Mouse (Mus musculus) urinary bladder, postnatal 36 days (tissue): Measurements from ENCODE around the gene Slamf1.
"Not testable (repeated sequence)": the region's sequence is repeated elsewhere in the genome, so short reads cannot be mapped to it uniquely, and the experiment has no call there.

Experiments
- DNase-seq, 2 experiments: peaks; one replicate each; pipeline ENCODE4 v3.0.0; 2022; ENCODE audit warnings: low spot score in 2 of 2, mixed read lengths in 1 of 2

The Slamf1 gene

DNA sequence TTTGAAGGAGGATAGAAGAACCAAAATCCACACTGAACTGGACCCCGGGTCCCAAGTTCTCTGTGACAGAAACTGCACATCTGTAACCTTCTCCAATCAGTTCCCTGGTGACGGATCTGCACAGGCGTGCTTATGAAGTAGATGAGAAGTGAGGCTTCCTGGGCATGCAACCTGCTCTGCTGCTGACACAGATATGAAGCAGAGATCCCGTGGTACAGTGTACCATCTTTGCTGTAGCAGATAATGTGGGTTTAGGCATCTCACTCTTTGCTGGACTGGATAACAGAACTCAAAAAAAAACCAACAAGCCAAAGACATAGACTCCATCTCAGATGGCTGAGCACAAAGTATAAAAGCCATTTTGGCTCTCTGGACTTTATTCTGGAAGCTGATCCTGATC, 32.7 kb downstream of the Slamf1 start:
- no peak for DNase-seq

DNA sequence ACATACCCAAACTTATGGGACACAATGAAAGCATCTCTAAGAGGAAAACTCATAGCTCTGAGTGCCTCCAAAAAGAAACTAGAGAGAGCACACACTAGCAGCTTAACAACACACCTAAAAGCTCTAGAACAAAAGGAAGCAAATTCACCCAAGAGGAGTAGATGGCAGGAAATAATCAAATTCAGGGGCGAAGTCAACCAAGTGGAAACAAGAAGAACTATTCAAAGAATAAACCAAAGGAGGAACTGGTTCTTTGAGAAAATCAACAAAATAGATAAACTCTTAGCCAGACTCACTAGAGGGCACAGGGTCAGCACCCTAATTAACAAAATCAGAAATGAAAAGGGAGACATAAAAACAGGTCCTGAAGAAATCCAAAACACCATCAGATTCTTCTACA, 44.1 kb downstream of the Slamf1 start:
- not testable (repeated sequence) for DNase-seq

DNA sequence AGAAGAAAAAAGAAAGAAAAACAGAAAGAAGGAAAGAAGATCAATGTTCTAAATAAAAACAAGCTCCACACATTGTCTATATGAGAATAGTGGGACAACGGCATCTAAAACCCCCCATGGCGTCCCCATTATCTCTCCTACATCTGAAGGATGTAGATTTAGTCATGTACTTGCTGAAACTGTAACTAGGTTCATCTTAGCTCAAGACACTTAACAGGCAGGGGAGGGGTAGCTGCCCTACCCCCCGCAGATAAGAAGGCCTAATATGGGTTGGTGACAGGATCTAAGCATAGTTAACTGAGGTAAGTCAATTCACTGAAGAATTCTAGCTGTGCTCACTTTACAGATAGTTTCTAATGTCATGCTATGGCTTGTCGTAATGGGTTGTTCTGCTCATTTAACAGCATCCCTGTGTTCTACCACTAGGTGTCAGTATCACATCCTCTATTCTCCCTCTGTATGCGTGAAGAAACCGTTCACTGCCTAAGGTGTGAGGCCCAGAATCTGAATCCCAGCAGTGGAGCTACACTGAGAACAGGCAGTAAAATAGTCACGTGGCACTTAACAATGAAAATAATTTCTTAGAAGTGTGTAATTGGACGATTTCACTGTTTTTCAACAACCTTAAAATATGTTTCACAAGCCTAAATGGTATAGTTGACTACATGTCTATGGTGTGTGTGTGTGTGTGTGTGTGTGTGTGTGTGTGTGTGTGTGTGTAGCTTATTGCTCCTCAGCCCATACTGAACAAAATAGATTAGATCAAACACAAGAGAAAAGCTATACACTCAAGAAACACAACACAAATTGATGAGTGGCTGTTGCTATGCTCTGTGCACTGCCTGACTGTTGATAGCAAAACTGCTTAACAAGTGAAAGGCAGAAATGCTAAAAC, 48.9 kb downstream of the Slamf1 start:
- DNase-seq = peak in 1 of 2 experiments; percentile 4

DNA sequence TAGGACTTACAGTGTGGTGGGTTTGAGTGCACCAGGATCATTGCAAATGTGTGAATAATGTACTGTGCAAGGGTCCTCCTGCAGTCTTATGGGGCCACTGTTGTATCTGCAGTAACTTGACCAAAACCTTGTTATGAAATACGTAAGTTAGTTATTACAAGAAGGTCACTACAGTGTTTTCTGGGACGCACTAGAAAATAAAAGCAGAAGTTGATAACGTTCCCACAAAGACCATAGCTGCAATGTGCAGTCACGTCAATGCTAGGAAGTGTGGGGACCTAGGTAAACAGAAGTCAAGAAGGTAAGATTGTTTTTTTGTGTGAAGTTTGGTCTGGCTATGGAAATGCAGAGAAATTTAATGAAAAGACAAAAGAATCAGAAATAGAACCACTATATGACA, 50.1 kb downstream of the Slamf1 start:
- no peak for DNase-seq

DNA sequence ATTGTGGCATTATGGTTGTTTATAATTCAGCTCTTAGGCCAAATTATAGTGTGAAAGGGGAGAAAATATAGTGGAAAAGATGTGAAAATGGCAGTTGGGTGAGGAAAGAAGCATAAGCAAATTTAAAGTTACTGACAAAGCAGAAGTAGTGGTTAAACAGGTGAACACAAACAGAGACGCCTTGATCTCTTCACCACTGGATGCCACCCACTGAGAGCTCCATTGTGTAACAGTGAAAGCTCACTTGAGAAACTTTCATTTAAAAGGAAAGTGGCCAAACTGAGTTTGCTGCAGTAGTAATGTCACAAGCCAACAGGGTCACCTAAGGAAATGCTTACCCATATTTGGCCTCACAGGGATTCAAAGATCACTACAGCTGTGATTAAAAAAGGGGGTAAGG, 54.4 kb downstream of the Slamf1 start:
- DNase-seq = no peak

DNA sequence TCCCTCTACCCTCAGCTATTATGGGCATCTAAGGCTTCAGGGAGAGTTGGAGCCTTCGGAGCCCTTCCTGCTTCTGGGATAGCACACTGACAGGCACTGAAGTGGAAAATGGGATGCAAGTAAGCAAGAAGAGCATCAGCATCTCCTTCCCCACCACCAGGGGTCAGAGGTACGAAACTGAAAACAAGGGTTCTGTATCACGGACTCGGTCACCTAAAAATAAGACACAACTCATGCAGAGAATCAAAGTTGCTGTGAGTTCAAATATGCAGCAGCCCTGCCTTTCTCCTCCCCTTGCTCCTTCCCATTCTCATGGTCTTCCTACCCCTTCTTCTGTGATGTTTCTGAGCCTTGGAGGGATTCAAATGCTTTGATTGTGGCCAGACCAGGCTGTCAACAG, 58.5 kb downstream of the Slamf1 start:
- DNase-seq = no peak

DNA sequence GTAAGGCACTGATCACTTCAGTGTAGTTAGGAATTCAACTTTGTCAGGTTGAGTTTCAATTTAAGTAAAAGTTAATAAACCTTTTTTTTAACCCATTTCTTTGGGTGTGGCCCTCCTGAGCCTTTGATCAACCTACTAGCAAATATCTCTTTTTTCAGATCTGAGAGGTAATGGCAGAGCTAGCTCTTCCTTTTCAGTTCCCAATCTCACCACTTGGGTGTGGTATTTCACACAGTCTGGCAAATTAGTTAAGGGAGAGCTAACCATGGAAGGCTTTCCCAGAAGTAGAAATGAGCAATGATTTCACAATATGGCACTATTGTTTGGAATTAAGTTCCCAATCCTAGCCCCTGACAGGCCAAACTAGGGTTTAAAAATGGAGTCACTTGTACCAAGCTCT, 59.2 kb downstream of the Slamf1 start:
- DNase-seq = no peak

DNA sequence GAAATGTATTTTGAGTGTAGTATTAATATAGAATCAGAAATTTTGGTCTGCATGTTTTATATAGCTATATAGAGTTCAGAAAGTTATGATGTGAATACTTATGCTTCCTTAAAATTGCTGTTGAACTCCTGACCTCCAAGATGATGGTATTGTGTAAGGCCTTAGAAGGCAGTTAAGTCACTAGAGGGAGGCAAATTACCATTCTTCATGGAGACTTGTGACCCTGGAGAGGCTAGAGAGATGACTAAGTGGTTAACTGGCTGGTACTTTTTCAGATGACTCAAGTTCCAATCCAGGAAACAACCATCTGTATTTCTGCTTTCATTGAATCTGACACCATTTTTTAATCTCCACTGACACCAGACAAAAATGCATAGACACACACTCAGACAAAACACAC, 60.7 kb downstream of the Slamf1 start:
- no peak for DNase-seq

DNA sequence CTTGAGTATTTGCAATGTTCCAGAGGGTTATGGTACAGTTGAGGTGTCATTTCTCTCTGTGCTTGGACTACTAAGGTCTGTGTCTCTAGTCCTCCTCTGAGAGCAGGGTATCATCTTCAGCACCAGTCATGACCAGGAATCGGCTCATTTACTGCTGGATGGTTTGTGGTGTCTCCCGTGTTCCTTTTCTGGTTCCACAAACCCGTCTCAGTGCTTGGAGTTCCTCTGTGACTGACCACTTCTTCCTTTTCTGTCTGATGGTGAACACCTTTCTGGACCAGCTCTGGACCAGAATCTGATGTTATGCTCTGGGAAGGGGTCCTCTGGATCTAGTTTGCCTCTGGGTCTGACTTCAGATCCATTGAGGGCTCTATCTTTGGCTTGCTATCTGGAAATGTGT, 72.6 kb downstream of the Slamf1 start, which contains the start of gene Cd84:
TSS of gene Cd84 (plus strand) at position 210 of the 400 bp plus-strand sequence.
- no peak for DNase-seq

DNA sequence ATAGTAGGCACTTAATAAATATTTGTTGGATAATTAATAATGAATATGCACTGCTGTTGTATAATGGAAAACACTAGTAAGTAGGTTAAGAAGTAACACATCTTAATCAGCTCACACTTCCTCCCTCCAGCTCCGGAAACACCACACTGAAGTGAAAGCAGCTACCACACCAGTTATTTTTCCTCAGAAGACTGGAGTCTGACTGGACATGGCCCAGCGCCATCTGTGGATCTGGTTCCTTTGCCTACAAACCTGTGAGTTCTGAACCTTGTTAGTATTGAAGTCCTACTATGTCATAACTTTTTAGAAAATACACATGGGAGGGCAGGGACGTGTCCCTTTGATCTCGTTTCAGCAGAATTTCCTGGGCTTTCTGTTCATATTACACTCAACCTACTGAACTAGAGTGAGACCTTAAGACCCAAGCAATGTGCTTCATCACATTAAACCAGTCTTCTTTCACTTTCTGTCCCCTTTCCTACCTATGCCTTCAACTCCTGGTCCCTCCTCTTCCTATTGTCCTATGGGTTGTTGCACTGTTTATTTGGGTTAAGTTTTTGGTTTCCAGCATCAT, 73.6 kb downstream of the Slamf1 start:
- DNase-seq = no peak

DNA sequence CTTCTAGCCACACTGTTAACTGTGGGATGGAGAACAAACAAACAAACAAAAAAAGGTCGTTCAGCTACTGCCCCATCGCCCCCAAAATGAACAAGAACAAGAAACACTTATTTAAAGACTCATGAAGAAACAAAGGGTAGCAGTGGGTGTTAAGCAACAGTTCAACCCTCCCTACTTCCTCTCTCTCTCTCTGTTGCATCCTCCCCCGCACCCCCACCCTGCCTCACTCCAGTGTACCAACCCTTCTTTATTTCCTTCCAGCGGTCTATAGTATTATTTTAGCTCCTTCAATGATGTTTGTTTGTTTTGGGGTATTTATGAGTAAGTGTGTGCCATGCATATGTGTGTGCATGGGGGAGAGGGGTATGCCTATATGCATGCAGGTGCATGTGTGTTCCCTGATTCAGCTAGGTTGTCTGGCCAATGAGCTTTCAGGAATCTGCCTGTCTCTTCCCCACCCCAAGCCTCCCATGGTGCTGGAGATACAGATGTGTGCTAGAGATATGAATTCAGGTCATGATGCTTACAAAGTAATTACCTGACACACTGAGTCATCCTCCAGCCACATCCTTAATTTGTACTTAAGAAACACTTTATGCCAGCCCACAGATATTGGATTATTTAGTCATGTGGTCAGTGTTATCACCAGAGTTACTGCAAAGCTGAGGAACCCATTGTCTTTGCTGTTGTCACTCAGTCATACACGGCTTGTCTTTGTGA, 78.3 kb downstream of the Slamf1 start:
- no peak for DNase-seq

DNA sequence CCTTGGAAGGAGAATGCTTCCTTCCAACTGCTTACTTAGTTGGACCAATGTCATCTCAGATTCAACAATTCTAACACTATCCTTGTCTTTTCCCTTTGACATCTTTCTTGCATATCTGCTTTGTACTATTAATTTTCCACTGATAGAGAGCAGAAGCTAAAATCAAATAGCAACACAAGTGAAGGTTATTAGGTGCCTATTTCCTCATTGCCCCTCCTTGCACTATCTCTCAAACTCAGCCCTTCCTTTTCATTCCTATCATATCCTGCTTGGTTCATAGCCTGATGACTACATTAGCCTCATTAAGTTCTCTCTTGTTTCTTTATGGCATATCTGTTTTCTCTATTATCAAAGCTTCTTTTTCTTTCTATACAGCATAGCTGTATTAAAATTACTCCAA, 81.3 kb downstream of the Slamf1 start:
- no peak for DNase-seq

DNA sequence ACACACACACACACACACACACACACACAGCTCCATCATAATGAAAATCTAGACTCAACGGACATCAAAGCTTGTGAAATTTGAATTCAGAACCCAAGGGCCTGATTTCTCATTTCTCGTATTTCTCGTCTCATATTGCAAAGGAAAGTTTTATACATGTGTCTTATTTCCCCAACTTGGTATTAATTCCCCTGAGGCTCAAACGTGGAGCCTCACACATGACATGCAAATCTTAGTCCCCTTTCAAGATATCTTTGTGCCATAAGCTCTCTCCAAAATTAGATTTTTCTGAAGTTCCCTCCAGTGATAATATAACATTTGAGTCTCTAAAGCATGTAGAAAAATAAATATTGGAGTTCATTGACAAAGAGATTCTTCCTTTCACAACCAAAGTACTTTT, 81.8 kb downstream of the Slamf1 start:
- no peak for DNase-seq

DNA sequence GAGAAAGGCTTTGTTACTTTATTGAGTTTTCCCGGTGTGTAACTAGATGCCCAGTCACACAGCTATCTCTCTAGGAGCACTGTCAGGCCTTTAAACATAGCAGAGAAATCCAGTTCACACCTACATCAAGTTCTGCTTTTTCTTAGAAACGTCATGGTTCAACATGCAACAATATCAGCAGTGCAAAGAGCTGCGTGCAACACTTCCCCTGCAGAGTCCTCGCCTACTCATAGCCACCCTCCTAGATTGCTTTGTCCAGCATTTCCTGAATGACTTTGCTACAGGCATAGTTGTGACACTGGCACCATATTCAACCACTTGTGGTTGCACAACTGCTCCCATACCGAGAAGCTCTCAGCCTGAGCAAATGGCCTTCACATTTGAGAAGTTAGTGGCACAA, 82.5 kb downstream of the Slamf1 start:
- peak in 1 of 2 experiments; percentile 4 for DNase-seq
